Mouse (Mus musculus) inflammation-experienced regulatory T-cells, adult 6 months (primary cell): ENCODE measurements around the gene Mast1. TPM values are rescaled to one million over a fixed set of nuclear protein-coding genes. Genes with fewer than 3 reads are reported as not detected.

ENCODE experiments used
- ATAC-seq: one replicate; pipeline ENCODE4 v1.8.0; 2017
- polyA plus RNA-seq, 3 experiments: library from polyadenylated mRNA; unstranded; fragments of 100-300 nt; shearing (Covaris generic); gene quantifications; one replicate each; pipeline ENCODE4 v1.2.1; 2017

Gene Mast1
- polyA plus RNA-seq: 1 to 10 TPM in 2 of 3 experiments, under 1 TPM in 1; 0.84 to 1.5 (median 1.1) TPM

GRCm38 (mm10) chr8:84936962-84937546 is at the start of gene Mast1:
Gene Mast1, minus strand, starts transcription at chr8:84937359.
- peak; percentile 67 for ATAC-seq

- ATAC-seq: no peak
Observed at GRCm38 (mm10) chr8:84986379-84986945, 49.3 kb upstream of the Mast1 start.

GRCm38 (mm10) chr8:84985684-84986378 is 48.7 kb upstream of the Mast1 start:
- peak; percentile 73 for ATAC-seq

GRCm38 (mm10) chr8:84985049-84985683 is 48.0 kb upstream of the Mast1 start:
- no peak for ATAC-seq

GRCm38 (mm10) chr8:84984294-84985048 is 47.3 kb upstream of the Mast1 start:
- ATAC-seq: no peak

GRCm38 (mm10) chr8:84982499-84983011 is 45.4 kb upstream of the Mast1 start:
- ATAC-seq: no peak

GRCm38 (mm10) chr8:84981644-84982498 is 44.7 kb upstream of the Mast1 start:
- no peak for ATAC-seq

- no peak for ATAC-seq
Observed at GRCm38 (mm10) chr8:84980622-84981358, 43.6 kb upstream of the Mast1 start.

GRCm38 (mm10) chr8:84979599-84980421 is 42.7 kb upstream of the Mast1 start:
- ATAC-seq: peak; percentile 25

GRCm38 (mm10) chr8:84978248-84978940 is 41.2 kb upstream of the Mast1 start, which contains the start of gene Junb:
Gene Junb, minus strand, starts transcription at chr8:84978718.
- ATAC-seq: peak; percentile 41

GRCm38 (mm10) chr8:84977435-84978247 is 40.5 kb upstream of the Mast1 start:
- peak; percentile 3 for ATAC-seq

- no peak for ATAC-seq
Observed at GRCm38 (mm10) chr8:84976763-84977434, 39.7 kb upstream of the Mast1 start.

GRCm38 (mm10) chr8:84976031-84976762 is 39.0 kb upstream of the Mast1 start:
- ATAC-seq: peak; percentile 51

- no peak for ATAC-seq
Observed at GRCm38 (mm10) chr8:84975434-84975833, 38.3 kb upstream of the Mast1 start.

GRCm38 (mm10) chr8:84974543-84975142 is 37.5 kb upstream of the Mast1 start:
- no peak for ATAC-seq

- ATAC-seq: no peak
Observed at GRCm38 (mm10) chr8:84973803-84974542, 36.8 kb upstream of the Mast1 start.
